Mouse (Mus musculus) activated CD4-positive, CD25-positive, alpha-beta regulatory T cell, adult 4 months (primary cell): ENCODE data around the gene Fam178b. TPM values are rescaled to one million over a fixed set of nuclear protein-coding genes. Genes with fewer than 3 reads are reported as not detected.

Experiments
- ATAC-seq: one replicate; pipeline ENCODE4 v1.8.0; 2017
- polyA plus RNA-seq, 2 experiments: library from polyadenylated mRNA; unstranded; fragments of 100-300 nt; shearing (Covaris generic); gene quantifications; one replicate each; pipeline ENCODE4 v1.2.1; 2017

Gene Fam178b
- not detected for polyA plus RNA-seq

- ATAC-seq = no peak
Observed at GRCm38 (mm10) chr1:36682620-36683355, at the start of gene Fam178b. Gene Fam178b, minus strand, starts transcription at chr1:36683183.

- no peak for ATAC-seq
Observed at GRCm38 (mm10) chr1:36724057-36724431, 41.1 kb upstream of the Fam178b start.

- peak; percentile 73 for ATAC-seq
Observed at GRCm38 (mm10) chr1:36723146-36724056, 40.4 kb upstream of the Fam178b start.

GRCm38 (mm10) chr1:36718786-36719185 lies 35.8 kb upstream of the Fam178b start:
- ATAC-seq = no peak

GRCm38 (mm10) chr1:36714311-36714710 lies 31.3 kb upstream of the Fam178b start, which contains the start of gene Actr1b:
Gene Actr1b, minus strand, starts transcription at chr1:36714422.
- no peak for ATAC-seq

GRCm38 (mm10) chr1:36711104-36711503 lies 28.1 kb upstream of the Fam178b start:
- no peak for ATAC-seq

- peak; percentile 94 for ATAC-seq
Observed at GRCm38 (mm10) chr1:36709854-36710280, 26.9 kb upstream of the Fam178b start, which contains the start of gene 4933424G06Rik. Gene 4933424G06Rik, plus strand, starts transcription at chr1:36710149.

GRCm38 (mm10) chr1:36709055-36709853 lies 26.3 kb upstream of the Fam178b start:
- peak; percentile 56 for ATAC-seq

- ATAC-seq = no peak
Observed at GRCm38 (mm10) chr1:36708626-36709025, 25.6 kb upstream of the Fam178b start.

GRCm38 (mm10) chr1:36707797-36708196 lies 24.8 kb upstream of the Fam178b start:
- ATAC-seq = no peak

- ATAC-seq = no peak
Observed at GRCm38 (mm10) chr1:36707166-36707565, 24.2 kb upstream of the Fam178b start.

GRCm38 (mm10) chr1:36697030-36697429 lies 14.0 kb upstream of the Fam178b start:
- no peak for ATAC-seq

- ATAC-seq = no peak
Observed at GRCm38 (mm10) chr1:36696411-36696810, 13.4 kb upstream of the Fam178b start.

- no peak for ATAC-seq
Observed at GRCm38 (mm10) chr1:36694871-36695270, 11.9 kb upstream of the Fam178b start.

- peak; percentile 98 for ATAC-seq
Observed at GRCm38 (mm10) chr1:36691271-36692155, 8.5 kb upstream of the Fam178b start, which contains the start of gene Cox5b. Gene Cox5b, plus strand, starts transcription at chr1:36691449.

- no peak for ATAC-seq
Observed at GRCm38 (mm10) chr1:36690671-36691235, 7.8 kb upstream of the Fam178b start.

GRCm38 (mm10) chr1:36683810-36684467 lies 956 bp upstream of the Fam178b start:
- peak; percentile 68 for ATAC-seq

- ATAC-seq = no peak
Observed at GRCm38 (mm10) chr1:36680893-36681292, 2.1 kb downstream of the Fam178b start.

- ATAC-seq = no peak
Observed at GRCm38 (mm10) chr1:36674936-36675335, 8.0 kb downstream of the Fam178b start.

GRCm38 (mm10) chr1:36672648-36673350 lies 10.2 kb downstream of the Fam178b start:
- ATAC-seq = no peak
